Mouse (Mus musculus) heart, postnatal 10 days (tissue): ENCODE measurements around the gene Npb. TPM values are rescaled to one million over a fixed set of nuclear protein-coding genes. Genes with fewer than 3 reads are reported as not detected.
"Not testable (repeated sequence)": the region's sequence is repeated elsewhere in the genome, so short reads cannot be mapped to it uniquely, and the experiment has no call there.

ENCODE experiments used
- DNase-seq, 2 experiments: peaks; one replicate each; pipeline ENCODE4 v3.0.0; 2021
- intact Hi-C: fragments of 180-260 bp; cut with DNase I; formaldehyde crosslinking; loops from one replicate; pipeline ENCODE4 v1.15.1; 2025
- total RNA-seq, 2 experiments: library from RNA; stranded (reverse); gene quantifications; 2 replicates each; pipeline ENCODE4 v1.2.3; 2021

Gene Npb
- under 1 TPM; 0.55 to 0.98 TPM for total RNA-seq

- DNase-seq: no peak
- intact Hi-C loops: no loop called here
Observed at GRCm38 (mm10) chr11:120608241-120609034, at the start of gene Npb. Npb (plus strand) TSS chr11:120608477.

DNA sequence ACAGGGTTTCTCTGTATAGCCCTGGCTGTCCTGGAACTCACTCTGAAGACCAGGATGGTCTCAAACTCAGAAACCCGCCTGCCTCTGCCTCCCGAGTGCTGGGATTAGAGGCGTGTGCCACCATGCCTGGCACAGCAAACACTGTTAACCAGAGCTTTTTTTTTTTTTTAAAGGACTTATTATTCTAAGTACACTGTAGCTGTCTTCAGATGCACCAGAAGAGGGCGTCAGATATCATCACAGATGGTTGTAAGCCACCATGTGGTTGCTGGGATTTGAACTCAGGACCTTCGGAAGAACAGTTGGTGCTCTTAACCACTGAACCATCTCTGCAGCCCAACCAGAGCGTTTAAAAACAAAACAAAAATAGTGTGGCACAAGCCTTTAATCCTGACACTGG, 49.4 kb upstream of the Npb start:
- intact Hi-C loops, DNase-seq: not testable (repeated sequence)

GRCm38 (mm10) chr11:120560952-120561728, 47.1 kb upstream of the Npb start:
- intact Hi-C loops: no loop called here

DNA sequence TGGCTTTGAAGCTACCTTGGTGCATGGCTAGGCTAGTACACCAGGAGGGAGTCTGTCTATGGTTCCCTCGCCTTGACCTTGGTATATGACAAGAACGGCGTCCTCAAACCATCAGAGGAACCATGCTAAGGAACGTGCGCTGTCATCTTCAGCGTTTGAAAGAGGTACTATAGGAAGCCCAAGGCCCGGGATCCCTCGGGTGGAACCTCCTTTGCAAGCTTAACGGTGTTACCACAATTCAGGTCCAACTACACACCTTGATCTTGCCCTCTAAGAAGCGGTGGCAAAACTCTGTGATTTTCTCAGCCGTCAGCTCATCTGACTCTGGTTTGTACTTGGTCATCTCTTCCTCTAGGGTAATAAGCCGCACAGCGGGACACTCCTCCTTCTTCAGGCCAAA, 45.3 kb upstream of the Npb start:
- no peak for DNase-seq
- intact Hi-C loops: no loop called here

More at GRCm38 (mm10) chr11:120560952-120561728, 47.1 kb upstream of the Npb start:
- DNase-seq: no peak

- DNase-seq: no peak
- intact Hi-C loops: no loop called here
Observed at GRCm38 (mm10) chr11:120565114-120565513, 43.2 kb upstream of the Npb start.

GRCm38 (mm10) chr11:120568324-120568723, 40.0 kb upstream of the Npb start:
- intact Hi-C loops: no loop called here

GRCm38 (mm10) chr11:120571122-120571521, 37.2 kb upstream of the Npb start:
- intact Hi-C loops: loop anchor here (2.0 kb wide), 1 partner anchor 20 kb away; the partner anchor contains the start of gene Ppp1r27
- no peak for DNase-seq

More at GRCm38 (mm10) chr11:120568324-120568723, 40.0 kb upstream of the Npb start:
- no peak for DNase-seq

- intact Hi-C loops: loop anchor here (2.0 kb wide), 2 partner anchors 21 to 53 kb away; partner anchors contain the start of gene Ppp1r27
Observed at GRCm38 (mm10) chr11:120571754-120572416, 36.4 kb upstream of the Npb start.

DNA sequence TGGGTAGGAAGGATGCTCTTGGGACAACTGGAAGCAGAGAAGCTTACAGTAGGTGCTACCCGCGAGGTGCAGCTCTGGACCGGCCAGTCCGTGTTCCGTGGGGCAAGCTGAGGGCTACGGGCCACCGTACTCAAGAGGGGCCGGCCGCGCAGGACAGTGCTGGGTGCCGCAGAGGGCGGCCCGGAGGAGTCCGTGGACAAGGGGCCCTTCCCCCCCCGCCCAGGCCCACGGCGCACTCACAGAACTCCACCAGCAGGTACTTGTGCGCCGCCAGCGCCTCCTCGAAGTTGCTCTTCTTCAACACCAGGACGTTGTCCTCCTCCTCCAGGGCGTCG, 35.9 kb upstream of the Npb start:
- no peak for DNase-seq
- intact Hi-C loops: loop anchor here (2.0 kb wide), 1 partner anchor 54 kb away; no protein-coding TSS in a partner anchor

More at GRCm38 (mm10) chr11:120571754-120572416, 36.4 kb upstream of the Npb start:
- DNase-seq: peak in 1 of 2 experiments; percentile 13

DNA sequence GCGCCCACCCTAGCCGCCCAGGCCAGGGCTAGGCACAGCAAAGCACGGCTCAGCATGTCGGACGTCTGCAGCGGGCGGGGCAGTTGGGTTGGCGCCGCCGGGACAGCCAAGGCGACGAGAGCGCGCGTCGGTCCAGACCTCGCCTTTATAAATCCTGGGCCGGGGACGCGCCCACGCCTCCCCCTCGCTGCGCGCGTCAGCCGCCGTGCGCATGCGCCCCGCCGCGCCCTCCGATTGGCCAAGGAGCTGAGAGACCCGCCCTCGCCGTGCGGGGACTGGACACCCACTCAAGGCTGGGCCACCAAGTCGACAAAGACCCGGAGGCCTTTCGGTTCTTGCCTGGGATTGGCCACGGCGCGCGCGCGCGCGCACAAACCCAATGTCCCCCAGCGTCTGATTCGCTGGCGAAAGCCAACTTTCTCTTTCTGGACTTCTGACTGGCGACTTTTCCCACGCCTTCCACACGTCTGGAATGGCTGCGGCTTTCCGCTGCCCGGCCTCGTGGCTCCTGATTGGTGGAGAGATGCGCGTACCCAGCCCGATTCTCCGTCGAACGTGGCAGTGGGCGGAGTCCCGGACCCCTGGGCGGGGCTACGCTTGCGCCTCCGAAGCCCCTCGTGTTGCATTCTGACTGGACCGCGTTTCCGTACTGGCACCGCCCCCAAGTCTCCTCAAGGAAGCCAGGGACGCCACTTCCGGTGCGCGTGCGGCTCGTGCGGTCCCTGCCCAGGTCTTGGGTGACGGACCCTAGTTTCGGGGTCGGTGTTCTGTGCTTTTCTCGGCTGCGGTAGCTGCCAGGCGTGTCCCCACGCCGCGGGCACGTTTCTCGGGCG, 35.3 kb upstream of the Npb start, which contains the start of gene P4hb:
Gene P4hb (minus strand): TSS at position 502 of the 833 bp plus-strand sequence.
- peak; percentile 100 for DNase-seq
- intact Hi-C loops: loop anchor here (2.0 kb wide), 1 partner anchor 54 kb away; no protein-coding TSS in a partner anchor

- no peak for DNase-seq
- intact Hi-C loops: loop anchor here (2.0 kb wide), 1 partner anchor 55 kb away; no protein-coding TSS in a partner anchor
Observed at GRCm38 (mm10) chr11:120573585-120574277, 34.5 kb upstream of the Npb start.

DNA sequence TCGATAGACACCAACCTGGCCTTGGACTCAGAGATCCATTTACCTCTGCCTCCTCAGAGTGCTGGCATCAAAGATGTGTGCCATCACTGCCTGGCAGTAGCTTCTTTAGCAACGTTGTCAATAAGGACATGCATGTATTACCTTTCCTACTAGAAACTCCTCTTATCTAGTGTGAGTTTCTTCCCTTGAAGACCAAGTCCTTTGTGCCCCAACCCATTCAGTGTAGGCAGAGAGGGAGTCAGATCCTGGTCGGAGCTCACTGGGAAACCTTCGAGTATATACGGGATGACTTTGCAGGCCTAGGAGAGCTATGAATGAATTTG, 34.0 kb upstream of the Npb start:
- DNase-seq: no peak
- intact Hi-C loops: no loop called here

DNA sequence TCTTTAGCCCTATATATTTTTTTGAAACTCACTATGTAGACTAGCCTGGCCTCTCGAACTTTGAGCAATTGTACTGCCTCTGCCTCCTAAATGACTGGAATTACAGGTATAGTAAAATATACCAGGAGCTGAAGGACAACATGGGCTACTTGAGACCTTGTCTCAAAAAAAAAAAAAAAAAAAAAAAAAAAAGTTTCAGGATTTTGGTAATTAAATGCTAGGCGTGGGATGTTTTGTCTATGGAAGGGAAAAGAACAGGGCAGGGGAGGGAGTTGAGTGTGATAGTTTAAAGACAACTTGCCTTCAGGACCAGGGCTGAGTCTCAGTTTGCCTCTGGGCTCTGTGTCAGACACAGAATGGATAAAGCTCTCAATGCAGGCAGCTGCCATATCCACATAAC, 33.2 kb upstream of the Npb start:
- intact Hi-C loops: no loop called here

DNA sequence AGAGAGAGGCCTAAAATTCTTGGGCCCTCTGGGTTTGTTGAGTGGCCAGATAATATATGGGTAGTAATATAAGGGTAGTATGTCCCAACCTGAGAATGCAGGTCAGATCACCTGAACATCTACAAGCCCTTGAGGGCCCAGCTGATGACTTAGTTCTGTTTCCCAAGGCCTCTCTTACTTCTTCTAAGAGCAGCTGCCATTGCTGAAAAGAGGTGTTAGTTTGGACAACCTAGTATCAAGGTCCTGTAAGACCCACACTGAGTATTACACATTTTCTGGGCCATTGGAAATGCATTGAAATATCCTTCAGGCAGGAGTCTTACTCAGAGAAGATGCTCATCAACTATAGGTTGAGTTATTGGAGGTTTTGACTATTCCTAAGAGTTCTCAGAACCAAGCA, 32.3 kb upstream of the Npb start:
- no peak for DNase-seq
- intact Hi-C loops: no loop called here

More for the DNA sequence above, 33.2 kb upstream of the Npb start:
- DNase-seq: no peak

- DNase-seq: no peak
- intact Hi-C loops: no loop called here
Observed at GRCm38 (mm10) chr11:120576365-120576981, 31.8 kb upstream of the Npb start.

DNA sequence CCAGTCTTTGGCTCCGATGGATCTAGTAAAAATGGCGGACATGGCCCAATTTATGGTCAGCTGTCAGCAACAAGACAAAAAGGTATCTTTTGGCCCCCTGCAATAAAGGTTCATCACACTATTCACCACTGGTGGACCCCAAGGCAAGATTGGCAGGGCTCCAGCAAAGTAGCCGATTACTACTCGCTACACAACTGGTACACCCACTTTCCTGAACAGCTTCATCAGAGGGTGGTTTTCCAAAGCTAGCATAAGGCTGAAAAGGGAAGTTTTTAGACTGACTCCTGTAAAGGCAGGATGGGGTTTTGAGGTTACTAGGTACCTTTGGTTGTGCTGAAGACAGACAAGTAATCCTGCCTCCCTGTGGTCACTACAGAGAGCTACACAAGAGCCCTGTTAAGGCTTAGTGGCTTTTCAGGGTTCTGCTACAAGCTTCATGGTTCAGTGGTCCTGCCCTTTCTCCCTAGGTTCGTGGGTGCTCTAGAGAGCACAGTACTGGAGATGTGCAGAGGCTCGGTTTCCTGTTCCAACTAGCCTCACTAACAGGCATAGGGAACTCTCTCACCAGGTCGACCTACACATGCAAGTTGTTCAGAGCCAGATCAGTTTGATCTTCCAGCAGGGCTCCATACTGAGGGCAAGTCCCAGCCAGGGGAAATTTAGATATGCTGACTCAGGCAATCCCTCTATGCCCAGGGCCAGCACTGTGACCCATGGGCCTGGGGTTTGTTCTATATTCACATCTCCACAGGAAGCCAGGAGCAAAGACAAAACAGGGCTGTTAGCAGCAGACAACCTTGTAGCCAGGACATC, 30.9 kb upstream of the Npb start:
- intact Hi-C loops: loop anchor here (2.0 kb wide), 1 partner anchor 61 kb away; no protein-coding TSS in a partner anchor
- DNase-seq: peak in 1 of 2 experiments; percentile 45

DNA sequence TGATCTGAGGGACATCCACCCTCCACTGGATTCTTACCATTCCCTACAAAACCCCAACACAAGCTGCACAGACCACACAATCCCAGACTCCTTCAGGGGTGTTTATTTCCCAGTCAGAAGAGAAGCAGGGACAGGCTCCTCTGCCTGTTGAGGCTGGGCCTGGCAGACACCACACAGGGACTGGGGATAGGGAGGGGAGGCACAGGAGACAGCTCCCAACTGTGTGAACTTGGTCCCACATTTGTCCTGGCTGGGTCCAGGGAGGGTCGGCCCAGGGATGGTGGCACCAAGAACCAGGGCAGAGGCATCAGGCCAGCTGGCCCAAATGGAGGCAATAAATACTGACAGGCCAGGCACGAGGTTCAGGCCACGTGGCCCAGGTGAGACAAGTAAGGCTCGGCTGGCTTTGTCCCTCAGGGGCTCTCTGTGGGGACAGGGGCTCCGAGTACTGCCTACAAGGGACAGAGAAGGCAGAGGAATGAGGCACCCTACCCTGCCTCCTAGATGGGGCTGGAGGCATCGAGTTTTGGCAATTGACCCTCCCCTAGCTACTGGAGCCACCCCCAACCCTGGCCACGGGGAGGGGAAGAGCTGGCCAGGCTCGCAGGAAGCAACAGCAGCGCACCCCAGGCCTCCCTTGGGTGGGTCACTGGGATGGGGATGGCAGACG, 30.1 kb upstream of the Npb start:
- DNase-seq: no peak
- intact Hi-C loops: loop anchor here (2.0 kb wide), 1 partner anchor 61 kb away; no protein-coding TSS in a partner anchor
